Mouse (Mus musculus) adrenal gland, postnatal 14 days (tissue): ENCODE measurements around the gene Ppp1r9a. TPM values are rescaled to one million over a fixed set of nuclear protein-coding genes. Genes with fewer than 3 reads are reported as not detected.

Source experiments
- DNase-seq: peaks from one replicate; pipeline ENCODE4 v3.0.0; 2021; ENCODE audit warnings: mixed read lengths
- total RNA-seq: library from RNA; stranded (reverse); gene quantifications from 2 replicates; pipeline ENCODE4 v1.2.3, GENCODE M21; 2021

Ppp1r9a gene
- total RNA-seq, 1 experiment from 2014 or later = 39.6 TPM

DNA sequence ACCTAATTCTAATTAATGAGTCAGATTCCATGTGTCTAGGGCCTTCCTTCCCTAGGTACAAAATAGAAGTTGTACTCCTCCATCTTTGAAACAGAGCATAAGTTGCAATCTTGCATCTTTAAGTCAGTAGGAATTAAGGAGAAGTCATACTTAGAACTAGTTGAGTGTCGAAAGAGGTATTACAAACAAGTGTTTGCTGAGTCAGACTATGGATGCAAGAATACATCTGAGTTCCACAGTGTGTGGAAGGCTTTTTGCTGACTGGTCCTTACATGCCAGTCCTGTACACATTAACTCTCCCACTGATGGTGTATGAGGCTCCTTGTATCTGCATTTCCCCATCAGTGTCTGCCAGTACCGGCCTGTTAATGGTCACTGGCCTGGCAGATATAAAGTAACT, 305.1 kb downstream of the Ppp1r9a start:
- DNase-seq = no peak

Other genes starting within 250 kb of the Ppp1r9a start
- gene Sgce, start 155.7 kb upstream of the Ppp1r9a start, total RNA-seq = 49.6 and 60.8 TPM in 2 replicates
- gene Peg10, start 155.6 kb upstream of the Ppp1r9a start, total RNA-seq = 461 and 472 TPM in 2 replicates